Mouse (Mus musculus) ES-Bruce4 (cell line): ENCODE data around the gene Pla2g5. TPM values are rescaled to one million over a fixed set of nuclear protein-coding genes. Genes with fewer than 3 reads are reported as not detected.
"Not testable (repeated sequence)": the region's sequence is repeated elsewhere in the genome, so short reads cannot be mapped to it uniquely, and the experiment has no call there.

ENCODE experiments used
- H3K27ac ChIP-seq: 2 replicates; pipeline ENCODE4 v1.5.1; 2012; ENCODE audit warnings: low read length, inconsistent platforms; ENCODE audit not compliant: insufficient read depth
- H3K27me3 ChIP-seq: 2 replicates; pipeline ENCODE4 v1.6.1; 2012; ENCODE audit warnings: mild to moderate bottlenecking, low read length, inconsistent platforms; ENCODE audit not compliant: control insufficient read depth, poor library complexity, insufficient read depth, severe bottlenecking
- H3K36me3 ChIP-seq: 2 replicates; pipeline ENCODE4 v1.6.1; 2012; ENCODE audit warnings: inconsistent platforms, mild to moderate bottlenecking, low read length, moderate library complexity; ENCODE audit not compliant: control insufficient read depth, poor library complexity, insufficient read depth, severe bottlenecking
- H3K4me1 ChIP-seq: one replicate; pipeline ENCODE4 v1.8.1; 2011; ENCODE audit warnings: low read length; ENCODE audit not compliant: control insufficient read depth, insufficient read depth
- H3K4me3 ChIP-seq: 2 replicates; pipeline ENCODE4 v1.5.1; 2011; ENCODE audit warnings: low read depth, mild to moderate bottlenecking, low read length
- H3K9ac ChIP-seq: 2 replicates; pipeline ENCODE4 v1.6.1; 2012; ENCODE audit warnings: low read depth, mild to moderate bottlenecking, inconsistent platforms; ENCODE audit not compliant: poor library complexity, severe bottlenecking
- H3K9me3 ChIP-seq: replicated peaks from 2 replicates; pipeline ENCODE4 v1.6.1; 2012; ENCODE audit warnings: mild to moderate bottlenecking, low read length, inconsistent platforms; ENCODE audit not compliant: control insufficient read depth, poor library complexity, insufficient read depth, severe bottlenecking
- CTCF ChIP-seq: IDR thresholded peaks from one replicate; pipeline ENCODE4 v1.8.1; 2011; ENCODE audit warnings: low read depth, low read length
- EP300 ChIP-seq: IDR thresholded peaks from 2 replicates; pipeline ENCODE4 v1.6.1; 2011; ENCODE audit warnings: low read depth, low read length; ENCODE audit not compliant: insufficient read depth
- POLR2A ChIP-seq: IDR thresholded peaks from one replicate; pipeline ENCODE4 v1.8.1; 2011; ENCODE audit warnings: low read length; ENCODE audit not compliant: insufficient read depth
- polyA plus RNA-seq: library from polyadenylated mRNA; stranded (reverse); fragments of >200 nt; gene quantifications from 2 replicates; pipeline ENCODE4 v1.2.4, GENCODE M21; 2011; ENCODE audit warnings: low read depth; ENCODE audit not compliant: missing spikeins, insufficient read depth, insufficient read length

The Pla2g5 gene
- polyA plus RNA-seq, result 12.3 and 19.7 TPM in 2 replicates

DNA sequence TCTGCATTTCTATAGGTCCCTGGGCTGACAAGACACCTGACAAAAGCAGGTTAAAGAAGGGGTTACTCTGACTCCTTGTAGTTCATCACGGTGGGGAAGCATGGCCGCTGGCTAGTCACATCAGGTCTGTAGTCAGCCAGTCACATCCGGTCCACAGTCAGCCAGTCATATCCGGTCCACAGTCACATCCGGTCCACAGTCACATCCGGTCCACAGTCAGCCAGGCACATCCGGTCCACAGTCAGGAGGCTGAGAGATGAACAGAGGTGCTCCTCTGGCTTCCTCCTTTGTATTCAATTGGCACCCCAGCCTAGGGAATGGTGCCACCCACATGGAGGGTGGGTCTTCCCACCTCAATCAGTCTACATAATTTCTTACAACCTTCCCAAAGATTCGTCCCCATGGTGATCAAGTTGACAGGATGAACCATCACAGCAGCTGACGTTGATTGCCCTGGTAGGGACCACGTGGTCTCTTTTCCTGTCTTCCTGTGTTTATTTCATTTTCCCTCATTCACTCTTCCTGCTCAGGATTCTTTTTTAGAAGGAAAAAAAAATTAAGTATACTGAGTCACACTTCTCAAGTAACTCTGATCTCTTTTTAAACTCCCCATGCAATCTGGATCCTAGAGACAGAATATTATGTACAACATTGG, at the start of gene Pla2g5:
Pla2g5 (minus strand) TSS at position 139 of the 655 bp plus-strand sequence.
- TF ChIP-seq CTCF (no peak), EP300 (peak; percentile 85), POLR2A (peak; percentile 75)
- Histone ChIP-seq H3K36me3 (no peaks in the 10 kb centered on the region), H3K9ac (peak within 1 kb of the TSS; percentile 38; the same call in 1 of the 2 replicates), H3K27ac (peak within 1 kb of the TSS; percentile 82), H3K9me3 (no peaks in the 10 kb centered on the region), H3K27me3 (no peaks in the 10 kb centered on the region), H3K4me1 (no peaks in the 10 kb centered on the region), H3K4me3 (peak within 1 kb of the TSS; percentile 74)

DNA sequence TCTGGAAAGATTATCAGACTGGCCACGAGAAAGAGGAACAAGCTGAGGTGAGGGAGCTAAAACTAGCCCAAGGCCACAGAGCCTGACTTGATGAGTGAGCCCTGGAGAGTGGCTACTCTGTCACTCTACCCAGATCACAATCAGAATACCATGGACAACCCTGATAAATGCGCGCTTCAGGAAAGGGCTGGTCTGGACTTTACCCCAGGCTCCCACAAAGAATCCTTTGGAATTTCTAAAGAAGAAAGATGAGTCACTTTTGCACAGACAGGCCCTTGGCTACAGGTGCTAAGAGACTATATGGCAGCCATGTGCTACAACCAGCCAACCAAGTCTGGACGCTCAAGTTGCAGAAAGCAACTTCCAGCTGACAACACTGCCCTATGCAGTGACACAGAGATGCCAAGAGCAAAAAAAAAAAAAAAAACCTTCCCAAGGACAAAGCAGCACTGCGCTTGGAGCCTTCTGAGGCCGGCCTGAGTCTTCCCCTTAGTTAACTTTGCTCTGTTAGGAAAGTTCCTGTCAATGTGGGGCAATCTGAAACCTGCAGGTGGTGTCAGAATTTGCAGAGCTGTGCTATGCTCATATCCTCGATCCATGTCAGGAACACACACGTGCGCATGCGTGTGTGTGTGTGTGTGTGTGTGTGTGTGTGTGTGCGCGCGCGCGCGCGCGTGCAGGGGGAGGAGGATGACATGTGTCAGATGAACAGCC, 42.5 kb upstream of the Pla2g5 start:
- TF ChIP-seq CTCF (no peak), EP300 (no peak), POLR2A (no peak)
- Histone ChIP-seq H3K9ac (no peak overlapping the region), H3K27me3 (no peaks in the 10 kb centered on the region), H3K36me3 (peaks cover 2% of the 10 kb centered on the region; the same call in 1 of the 2 replicates), H3K4me1 (no peaks in the 10 kb centered on the region), H3K4me3 (no peak overlapping the region), H3K27ac (no peak overlapping the region), H3K9me3 (no peaks in the 10 kb centered on the region)

DNA sequence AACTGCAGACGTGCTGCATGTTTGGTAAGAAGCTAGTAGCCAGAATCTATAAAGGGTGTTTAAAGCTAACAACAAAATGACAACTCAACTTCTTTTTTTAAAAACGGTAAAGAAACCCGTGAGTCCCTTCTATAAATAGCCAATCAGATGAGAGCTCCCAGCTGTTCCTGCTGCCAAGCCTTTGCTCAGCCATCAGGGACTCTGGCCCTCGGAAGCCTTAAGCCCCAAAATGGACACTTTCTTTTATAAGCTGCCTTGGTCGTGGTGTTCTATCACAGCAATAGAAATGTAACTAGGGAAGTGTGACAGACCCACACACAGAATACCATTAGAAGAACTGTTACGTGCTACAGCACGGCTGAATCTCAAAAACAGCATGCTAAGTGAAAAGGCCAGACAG, 36.1 kb upstream of the Pla2g5 start:
- TF ChIP-seq CTCF (no peak), EP300 (no peak), POLR2A (no peak)
- Histone ChIP-seq H3K4me1 (no peaks in the 10 kb centered on the region), H3K9ac (no peak overlapping the region), H3K4me3 (no peak overlapping the region), H3K36me3 (peaks cover 4% of the 10 kb centered on the region), H3K27me3 (no peaks in the 10 kb centered on the region), H3K9me3 (no peaks in the 10 kb centered on the region), H3K27ac (no peak overlapping the region)

DNA sequence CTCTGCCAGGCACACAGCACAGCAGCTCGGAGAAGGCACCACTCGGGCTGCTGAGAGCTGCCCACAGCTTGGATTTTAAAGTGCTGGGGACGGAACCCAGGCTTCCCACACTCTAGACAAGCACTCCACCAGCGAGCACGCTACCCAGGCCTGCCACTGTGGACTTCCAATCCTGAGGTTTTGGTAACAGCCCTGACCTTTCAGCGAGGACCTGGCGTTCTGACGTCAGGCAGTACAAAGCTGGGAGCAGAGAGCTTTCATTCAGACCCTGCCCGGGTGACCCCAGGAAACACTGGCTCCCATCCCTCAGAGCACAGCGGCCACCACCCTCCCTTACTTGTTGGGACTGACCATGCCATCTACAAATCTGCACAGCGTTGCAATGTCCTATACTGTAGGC, 30.5 kb upstream of the Pla2g5 start:
- not testable (repeated sequence) for H3K27ac ChIP-seq, H3K4me3 ChIP-seq, H3K9me3 ChIP-seq, H3K9ac ChIP-seq, H3K27me3 ChIP-seq, H3K36me3 ChIP-seq
- H3K4me1 ChIP-seq, result peaks cover 11% of the 10 kb centered on the region

DNA sequence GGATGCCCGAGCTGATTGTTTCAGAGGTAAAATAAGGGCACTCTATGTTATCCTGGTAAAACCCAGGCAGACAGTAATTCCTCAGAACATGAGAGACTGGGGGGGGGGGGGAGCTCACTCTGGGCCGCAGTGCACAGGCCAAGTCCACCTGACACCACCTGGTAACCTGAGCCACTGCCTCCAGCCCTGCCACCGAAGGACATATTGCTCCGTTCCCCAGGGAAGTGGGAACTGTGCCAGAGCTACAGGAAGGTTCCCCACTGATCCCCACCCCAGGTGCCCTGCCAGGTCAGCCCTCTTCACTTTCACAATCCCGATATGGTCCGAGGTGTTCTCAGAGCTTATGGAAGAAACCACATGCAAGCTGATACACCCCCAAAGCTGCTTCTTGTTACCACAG, 29.4 kb upstream of the Pla2g5 start:
- no peaks in the 10 kb centered on the region for H3K9me3 ChIP-seq
- H3K4me1 ChIP-seq, result peaks cover 11% of the 10 kb centered on the region
- no peak overlapping the region for H3K9ac ChIP-seq
- no peak overlapping the region for H3K4me3 ChIP-seq
- TF ChIP-seq EP300, result no peak
- no peak for TF ChIP-seq POLR2A
- no peak for TF ChIP-seq CTCF
- H3K27me3 ChIP-seq, result no peaks in the 10 kb centered on the region
- no peaks in the 10 kb centered on the region; the same call in 1 of the 2 replicates for H3K36me3 ChIP-seq
- H3K27ac ChIP-seq, result no peak overlapping the region

DNA sequence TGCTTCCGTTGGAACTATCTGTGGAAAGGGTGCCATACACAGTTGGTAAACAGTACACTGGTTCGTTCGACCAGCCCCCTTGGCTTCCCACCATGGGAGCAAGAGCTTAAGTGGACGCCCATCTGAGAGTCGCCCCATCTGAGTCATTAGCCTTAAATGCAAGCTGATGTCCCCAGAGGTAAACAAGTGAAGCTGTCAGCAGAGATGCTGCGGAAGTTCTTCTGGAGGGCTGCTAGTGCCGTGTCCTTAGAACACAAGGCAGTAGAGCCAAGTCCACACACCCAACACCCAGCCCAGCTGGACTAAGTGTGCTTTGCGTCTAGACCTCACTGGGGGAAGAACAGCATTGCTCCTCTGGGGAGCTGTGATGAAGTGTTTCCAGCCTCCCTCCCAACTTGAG, 26.4 kb upstream of the Pla2g5 start:
- no peaks in the 10 kb centered on the region for H3K9me3 ChIP-seq
- peak overlapping the region; percentile 44; the same call in 1 of the 2 replicates for H3K27ac ChIP-seq
- no peak overlapping the region for H3K9ac ChIP-seq
- no peak overlapping the region for H3K4me3 ChIP-seq
- no peak for TF ChIP-seq POLR2A
- TF ChIP-seq EP300, result no peak
- TF ChIP-seq CTCF, result no peak
- H3K36me3 ChIP-seq, result no peaks in the 10 kb centered on the region
- peaks cover 11% of the 10 kb centered on the region for H3K4me1 ChIP-seq
- H3K27me3 ChIP-seq, result no peaks in the 10 kb centered on the region
